Mouse (Mus musculus) layer of hippocampus, adult 6 months (tissue): ENCODE measurements around the gene D130040H23Rik. TPM values are rescaled to one million over a fixed set of nuclear protein-coding genes. Genes with fewer than 3 reads are reported as not detected.

ENCODE experiments used
- long read RNA-seq, 2 experiments: library from polyadenylated mRNA; unstranded; transcript quantifications; one replicate each; pipeline ENCODE4 v2.0.0; 2019 to 2020
- polyA plus RNA-seq: library from polyadenylated mRNA; unstranded; fragments of <200 nt; fragmentation: Nextera tagmentation; gene quantifications from 2 replicates; pipeline ENCODE4 v1.2.3, GENCODE M21; 2021

D130040H23Rik gene
- polyA plus RNA-seq = 1.9 and 2.6 TPM in 2 replicates
- long read RNA-seq, experiment 1, partial matches to known transcripts = 0 of 6 reads
- long read RNA-seq, experiment 1, other reads (novel, unspliced or antisense) = 6 of 6 reads
- long read RNA-seq, experiment 2, partial matches to known transcripts = 5 of 20 reads
- long read RNA-seq, experiment 2, other reads (novel, unspliced or antisense) = 14 of 20 reads

DNA sequence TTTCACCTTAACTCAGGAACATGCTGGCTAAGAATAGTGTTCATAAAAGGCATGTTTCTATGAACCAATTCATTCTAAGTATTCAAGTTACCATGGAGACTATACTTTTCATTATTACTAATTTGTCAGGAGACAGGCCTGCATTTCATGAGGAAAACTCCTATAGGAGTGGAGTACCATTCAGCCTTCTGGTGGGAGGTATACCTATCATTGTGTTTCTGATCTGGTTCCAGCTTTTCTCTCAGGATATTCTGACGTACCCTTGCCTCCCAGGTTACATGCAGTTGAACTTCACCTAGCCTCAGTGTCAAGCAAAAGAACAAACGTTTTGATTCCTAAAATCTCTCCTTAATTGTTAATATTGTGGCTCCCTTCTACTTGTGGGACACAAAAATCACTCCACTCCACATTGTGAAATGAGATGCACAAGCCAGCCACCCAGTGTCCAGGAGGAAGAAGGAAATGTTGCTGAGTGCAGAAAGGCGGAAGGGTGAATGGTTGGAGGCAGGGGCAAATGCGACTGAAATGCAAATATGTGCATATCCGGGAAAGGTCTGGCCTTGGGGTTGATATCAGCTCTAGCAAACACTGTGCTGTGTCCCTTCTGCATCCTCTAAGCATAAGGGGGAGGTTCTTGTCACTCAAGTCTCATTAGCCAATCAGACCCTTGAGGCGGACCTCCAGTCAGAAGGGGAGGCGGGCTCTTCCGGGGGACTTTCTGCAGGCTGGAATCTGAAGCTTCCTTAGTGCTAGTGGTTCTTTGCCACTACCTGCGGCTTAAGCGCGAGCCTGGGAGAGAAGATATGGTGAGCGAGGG lies at the start of gene D130040H23Rik:
TSS of gene D130040H23Rik (plus strand) at position 695 of the 817 bp plus-strand sequence.

Other genes with a start within 250 kb of the D130040H23Rik start
- 6.2 and 8.4 TPM in 2 replicates for gene Zfp930, start 62.0 kb upstream of the D130040H23Rik start, polyA plus RNA-seq
- gene Gm9495, start 182.5 kb downstream of the D130040H23Rik start, polyA plus RNA-seq = not detected in 2 replicates